Mouse (Mus musculus) c-Kit-positive CD71-positive TER-119-negative erythroid progenitor cells, embryonic 14.5 days (primary cell): ENCODE results near the gene Camta1.
"Not testable (repeated sequence)": the region's sequence is repeated elsewhere in the genome, so short reads cannot be mapped to it uniquely, and the experiment has no call there.

ENCODE experiments used
- DNase-seq: peaks from one replicate; pipeline ENCODE4 v3.0.0-alpha.2; 2013; ENCODE audit warnings: low read depth

The Camta1 gene

DNA sequence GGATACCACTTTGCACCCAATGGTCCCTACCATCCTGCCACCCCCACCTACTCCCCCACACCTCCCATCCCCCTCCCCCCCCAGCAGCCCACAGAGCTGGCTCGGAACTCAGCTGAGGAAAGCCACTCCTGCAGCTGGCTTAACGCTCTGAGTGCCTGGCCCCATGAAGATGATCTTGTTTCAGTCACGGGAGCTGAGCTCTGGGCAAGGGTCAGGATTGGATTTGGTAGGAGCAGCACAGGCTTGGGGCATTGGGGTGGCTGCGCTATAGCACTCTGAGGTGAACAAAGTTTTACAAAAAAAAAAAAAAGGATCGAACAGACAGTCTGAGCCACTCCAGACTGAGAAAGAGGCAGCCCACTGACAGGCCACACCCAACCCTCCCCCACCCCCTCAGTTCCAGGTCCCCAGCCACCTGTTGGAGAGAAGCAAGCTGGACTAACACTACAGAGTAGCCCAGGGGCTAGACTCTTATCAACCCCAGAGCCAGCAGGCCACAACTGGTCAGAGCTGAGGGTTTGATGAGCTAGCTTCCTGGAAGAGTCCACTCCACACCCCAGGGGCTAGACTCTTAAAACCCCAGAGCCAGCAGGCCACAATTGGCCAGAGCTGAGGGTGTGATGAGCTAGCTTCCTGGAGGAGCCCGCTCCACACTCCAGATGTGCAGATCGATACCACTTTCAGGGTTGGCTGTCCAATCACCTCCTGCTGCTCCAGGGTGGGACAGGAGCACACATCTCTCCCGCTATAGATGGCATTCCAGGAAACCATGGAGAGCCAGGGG lies 966.8 kb downstream of the Camta1 start:
- no peak for DNase-seq

DNA sequence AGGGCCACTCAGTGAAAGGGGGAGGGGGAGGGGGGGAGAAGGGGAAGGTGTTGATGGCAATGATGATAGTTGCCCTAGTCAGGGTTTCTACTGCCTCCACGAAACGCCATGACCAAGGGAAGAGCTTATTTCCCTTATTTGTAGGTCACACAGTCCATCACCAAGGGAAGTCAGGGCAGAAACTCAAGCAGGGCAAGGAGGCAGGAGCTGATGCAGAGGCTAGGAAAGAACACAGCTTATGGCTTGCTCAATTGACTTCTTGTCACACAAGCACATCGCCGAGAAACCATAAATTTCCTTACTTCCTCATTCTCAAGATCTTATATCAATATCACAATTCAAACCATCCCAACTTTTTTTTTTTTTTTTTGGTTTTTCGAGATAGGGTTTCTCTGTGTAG lies 970.4 kb downstream of the Camta1 start:
- no peak for DNase-seq

DNA sequence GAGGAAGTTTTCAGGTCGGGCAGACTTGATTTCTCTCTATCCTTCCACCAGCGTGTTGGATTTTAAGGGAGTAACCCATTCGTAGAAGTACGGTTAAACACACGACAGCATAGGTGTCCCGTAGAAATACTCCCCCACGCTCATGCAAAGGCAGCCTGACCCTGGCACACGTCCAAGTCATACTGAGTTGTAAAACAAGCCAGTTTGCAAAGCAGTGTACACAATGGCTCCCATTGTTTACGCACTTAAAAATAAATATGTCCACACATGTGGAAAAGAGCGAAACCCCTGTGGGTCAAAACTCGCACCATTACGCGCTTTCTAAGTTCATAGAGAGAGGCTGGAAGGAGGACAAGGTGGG lies 971.7 kb downstream of the Camta1 start:
- DNase-seq = no peak

DNA sequence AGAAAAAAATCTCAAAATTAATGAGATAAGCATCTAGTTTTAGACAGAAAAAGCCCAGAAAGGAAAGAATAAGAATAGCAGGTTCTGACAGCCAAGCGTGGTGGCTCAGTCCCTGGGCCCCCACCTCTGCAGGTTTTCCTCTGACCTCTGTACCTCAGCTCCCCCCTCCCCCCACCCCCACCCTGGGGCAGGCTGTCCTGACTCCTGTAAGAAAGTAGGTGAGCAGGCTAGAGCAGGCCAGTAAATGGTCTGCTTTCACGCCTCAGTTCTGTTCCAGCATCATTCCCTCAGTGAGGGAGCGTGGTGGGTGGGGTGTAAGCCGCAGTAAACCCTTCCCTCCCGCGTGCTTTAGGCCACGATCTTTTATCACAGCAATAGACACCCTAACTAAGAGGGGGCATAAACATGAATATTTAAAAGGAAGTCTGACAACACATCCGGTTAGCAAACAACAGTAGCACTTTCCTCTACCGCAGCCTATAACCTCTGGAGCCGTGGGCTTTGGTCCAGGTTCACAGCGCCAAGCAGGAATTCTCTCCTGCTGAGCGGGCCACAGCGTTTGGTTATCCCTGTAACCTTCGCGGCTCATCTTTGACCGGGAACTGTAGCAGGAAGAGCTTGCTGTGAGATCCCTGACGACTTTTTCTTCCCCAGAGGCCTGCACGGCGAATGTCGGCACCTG lies 972.3 kb downstream of the Camta1 start:
- no peak for DNase-seq

DNA sequence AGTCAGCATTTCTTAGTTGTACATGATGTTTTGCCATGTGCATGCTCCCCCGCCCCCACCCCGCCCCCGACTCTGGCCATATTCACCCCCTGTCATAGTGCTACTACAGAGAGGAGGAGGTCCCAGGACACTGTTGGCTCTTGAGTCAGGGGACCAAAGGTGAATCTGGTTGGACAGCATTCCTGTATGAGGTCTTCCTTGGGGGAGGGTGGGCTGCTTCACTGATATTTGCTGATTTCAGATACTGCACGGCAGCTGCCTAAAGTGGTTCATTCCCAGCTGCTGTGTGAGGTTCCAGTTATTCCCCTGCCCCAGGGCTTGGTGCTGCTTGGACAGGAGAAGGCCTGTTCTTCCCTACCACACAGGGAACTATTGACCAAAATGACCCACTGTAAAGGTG lies 973.2 kb downstream of the Camta1 start:
- DNase-seq = no peak

DNA sequence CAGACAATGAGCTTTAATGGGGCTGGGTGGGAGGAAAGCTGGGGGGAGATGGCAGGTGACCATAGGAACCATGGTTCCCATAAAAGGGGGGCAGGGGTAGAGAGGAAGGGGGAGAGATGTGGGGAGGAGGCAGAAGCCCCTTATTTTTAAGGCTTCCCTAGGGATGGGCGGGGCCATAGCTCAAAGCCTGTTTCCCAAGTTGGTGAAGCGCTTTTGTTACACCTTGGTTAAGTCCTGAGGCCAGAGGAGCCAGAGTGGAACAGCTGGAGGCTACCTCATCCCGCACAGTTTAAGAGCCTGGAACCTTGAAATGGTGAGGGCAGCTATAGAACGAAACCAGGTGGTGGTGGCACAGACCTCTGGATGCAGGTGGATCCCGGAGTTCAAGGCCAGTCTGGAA lies 973.8 kb downstream of the Camta1 start:
- DNase-seq = no peak

DNA sequence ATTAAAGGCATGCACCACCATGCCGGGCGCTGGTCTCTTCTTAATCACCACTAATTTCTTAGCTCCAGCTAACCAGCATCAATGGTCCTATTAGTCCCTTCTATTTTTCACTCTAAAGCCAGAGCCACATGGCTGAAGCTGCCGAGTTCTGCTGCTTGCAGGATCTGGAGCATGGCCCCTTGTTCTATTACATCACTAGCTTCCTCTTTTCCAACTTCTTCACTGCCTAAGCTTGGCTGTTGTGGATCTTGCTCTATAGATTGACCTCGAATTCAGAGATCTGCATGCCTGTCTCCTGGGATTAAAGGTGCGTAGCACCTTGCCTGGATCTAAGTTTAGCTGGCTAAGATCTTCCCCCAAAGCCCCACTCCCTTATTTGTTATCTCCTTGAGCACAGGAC lies 979.0 kb downstream of the Camta1 start:
- DNase-seq = no peak

DNA sequence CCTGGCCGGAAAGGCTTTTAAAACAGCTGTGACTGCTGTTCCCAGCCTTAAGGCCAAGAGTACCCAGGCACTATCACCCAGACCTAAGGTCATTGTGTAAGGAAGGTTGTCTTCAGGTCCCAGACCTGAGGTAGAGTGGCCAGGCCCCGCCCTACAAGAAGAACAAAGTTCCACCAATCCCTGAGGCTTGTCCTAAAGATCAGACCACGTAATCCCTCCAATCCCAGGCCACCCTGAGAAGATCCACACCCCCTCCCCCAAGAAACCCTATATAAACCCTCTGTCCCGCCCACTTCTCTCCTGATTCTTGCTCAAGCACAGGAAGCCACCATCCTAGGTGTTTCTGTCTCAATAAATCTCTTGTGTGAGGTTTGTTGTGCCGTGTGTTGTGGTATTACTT lies 981.3 kb downstream of the Camta1 start:
- DNase-seq = no peak

DNA sequence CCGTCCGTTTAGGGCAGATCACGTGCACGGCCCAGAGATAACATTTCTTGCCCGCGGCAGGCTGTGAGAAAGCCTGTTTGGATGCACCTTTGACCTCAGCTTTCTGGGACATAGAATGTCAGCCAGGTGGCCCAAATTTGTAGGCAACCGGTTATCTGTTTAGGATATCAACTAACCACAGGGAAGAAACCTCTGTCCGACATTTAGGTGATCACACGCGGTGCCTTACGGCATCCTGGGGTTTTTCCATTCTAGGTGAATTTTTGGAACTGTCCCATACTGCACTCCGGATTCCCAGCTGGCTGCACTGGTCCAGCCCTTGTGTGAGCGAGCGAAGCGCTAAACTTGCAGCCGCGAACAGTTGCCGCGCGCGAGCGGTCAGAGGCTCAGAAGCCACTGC lies 982.0 kb downstream of the Camta1 start:
- no peak for DNase-seq

DNA sequence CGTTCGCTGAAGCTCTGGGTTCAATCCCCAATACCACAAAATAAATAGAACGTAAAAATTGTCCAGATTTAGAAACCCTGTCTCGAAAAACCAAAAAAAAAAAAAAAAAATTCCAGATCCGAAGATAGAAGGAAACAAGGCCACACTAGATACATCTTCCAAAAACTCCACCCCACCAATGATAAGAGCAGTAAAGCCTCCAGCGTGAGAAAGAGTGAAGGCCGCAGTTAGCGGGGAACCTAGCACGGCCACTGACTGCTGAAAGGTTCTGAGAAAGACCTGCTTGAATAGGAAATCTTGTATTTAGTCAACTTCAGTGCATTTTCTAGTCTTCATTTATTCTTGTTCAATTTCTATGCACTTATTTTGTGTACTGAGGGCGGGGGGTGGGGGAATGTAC lies 986.3 kb downstream of the Camta1 start:
- no peak for DNase-seq

DNA sequence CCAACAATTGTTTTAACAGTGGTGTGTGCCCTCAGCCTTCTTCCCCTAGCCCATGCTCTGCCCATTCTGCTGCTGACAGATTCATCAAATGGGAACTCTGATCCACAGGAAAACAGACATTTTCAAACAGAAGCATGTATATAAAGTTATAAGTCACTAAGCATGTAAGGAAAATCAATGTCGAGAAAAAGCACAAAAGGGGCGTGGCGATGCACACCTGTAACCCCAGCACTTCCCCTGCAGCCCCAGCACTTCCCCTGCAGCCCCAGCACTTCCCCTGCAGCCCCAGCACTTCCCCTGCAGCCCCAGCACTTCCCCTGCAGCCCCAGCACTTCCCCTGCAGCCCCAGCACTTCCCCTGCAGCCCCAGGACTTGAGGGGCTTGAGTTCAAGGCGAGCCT lies 987.3 kb downstream of the Camta1 start:
- not testable (repeated sequence) for DNase-seq

DNA sequence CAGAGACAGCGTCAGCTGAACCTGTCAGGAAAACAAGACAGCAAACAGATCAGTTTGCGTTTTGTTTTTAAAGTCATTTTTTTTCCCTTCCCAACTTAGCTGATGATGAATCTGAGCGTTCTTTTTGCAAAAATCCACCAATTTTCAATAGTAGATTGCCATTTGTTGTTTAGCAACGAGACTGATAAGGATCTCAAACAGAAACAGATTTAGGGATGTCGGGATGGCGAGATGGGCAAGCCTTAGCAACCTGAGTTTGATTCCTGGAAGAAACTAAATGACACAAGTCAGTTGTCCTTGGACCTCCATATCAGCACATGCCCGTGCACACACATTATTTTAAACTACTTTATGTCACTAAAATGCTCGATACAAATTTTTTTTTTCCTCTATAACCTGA lies 989.0 kb downstream of the Camta1 start:
- no peak for DNase-seq

DNA sequence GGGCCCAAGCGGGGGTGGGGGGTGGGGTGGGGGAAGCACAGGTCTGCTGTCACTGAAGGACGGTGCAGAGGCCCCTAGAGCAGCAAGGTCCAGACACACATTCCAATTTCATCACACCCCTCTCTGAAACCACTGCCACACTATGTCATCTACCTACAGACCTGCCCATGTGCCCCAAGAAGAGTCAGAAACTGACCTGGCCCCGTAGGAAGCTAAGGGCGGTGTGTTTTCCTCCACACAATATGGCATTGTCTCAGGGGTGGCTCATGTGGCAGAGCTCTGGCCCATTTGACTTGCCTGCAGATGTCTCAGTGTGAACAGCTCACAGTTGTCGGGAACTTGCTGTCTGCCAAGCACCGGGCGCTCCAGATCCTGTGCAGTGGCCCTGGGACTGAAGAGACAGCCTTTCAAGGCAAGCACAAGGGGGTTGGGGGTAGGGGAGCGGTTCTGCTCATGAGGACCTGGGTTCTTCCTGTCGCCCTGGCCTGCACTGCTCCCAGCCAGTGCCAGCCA lies 989.5 kb downstream of the Camta1 start:
- no peak for DNase-seq

DNA sequence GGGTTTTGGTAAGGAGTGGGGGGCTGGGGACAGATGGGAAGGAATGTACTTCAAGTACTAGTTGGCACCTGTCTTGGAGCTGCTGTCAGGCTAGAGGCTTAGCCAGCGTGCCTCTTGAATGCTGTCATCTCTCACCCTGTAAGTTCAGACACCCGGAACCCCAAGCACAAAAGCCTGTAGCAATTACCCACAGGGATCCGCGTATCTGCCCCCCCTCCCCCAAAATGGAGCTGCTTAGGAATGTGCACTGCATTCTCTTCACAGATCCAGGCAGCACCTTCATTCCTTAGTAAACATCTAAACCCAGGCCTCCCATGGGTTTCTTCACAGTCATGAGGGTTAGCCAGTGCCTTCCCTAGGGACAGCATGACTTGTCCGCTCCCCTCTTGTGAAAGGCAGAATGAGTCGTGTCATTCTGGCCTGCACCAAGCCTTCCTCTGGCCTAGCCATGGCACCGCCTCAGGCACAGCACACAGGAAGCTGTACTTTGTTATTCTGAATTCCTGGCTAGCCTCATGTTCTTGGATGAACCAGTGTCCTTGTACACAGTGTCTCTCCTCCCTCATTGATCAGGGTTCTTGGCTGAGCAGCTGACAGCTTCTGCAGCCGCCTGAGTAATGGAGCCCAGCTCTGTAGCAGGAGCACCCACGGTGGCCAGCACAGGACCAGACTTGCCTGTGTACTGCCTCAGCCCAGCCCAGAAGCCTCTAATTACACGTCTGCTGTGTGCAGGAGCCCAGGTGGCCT lies 990.1 kb downstream of the Camta1 start:
- no peak for DNase-seq

DNA sequence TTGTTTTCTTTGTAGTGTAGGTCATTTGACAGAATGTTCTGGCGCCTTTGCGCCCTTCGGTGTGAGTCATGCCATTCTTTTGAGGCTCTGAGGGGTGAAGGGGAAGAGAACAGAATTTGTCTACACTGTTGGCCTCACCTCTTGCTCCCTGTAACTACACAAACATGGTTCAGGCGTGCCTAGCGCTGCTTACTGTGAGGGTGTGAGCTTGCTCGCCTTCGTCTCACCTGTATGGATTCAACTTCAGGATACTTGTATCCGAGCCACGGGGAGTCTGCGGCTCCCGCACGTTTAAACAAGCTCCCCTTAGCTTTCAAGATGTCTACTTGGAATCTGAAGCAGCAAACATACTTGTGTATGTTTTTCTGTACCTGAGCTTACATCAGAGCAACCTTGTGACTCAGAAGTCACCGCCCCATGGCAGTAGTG lies 990.7 kb downstream of the Camta1 start:
- no peak for DNase-seq

DNA sequence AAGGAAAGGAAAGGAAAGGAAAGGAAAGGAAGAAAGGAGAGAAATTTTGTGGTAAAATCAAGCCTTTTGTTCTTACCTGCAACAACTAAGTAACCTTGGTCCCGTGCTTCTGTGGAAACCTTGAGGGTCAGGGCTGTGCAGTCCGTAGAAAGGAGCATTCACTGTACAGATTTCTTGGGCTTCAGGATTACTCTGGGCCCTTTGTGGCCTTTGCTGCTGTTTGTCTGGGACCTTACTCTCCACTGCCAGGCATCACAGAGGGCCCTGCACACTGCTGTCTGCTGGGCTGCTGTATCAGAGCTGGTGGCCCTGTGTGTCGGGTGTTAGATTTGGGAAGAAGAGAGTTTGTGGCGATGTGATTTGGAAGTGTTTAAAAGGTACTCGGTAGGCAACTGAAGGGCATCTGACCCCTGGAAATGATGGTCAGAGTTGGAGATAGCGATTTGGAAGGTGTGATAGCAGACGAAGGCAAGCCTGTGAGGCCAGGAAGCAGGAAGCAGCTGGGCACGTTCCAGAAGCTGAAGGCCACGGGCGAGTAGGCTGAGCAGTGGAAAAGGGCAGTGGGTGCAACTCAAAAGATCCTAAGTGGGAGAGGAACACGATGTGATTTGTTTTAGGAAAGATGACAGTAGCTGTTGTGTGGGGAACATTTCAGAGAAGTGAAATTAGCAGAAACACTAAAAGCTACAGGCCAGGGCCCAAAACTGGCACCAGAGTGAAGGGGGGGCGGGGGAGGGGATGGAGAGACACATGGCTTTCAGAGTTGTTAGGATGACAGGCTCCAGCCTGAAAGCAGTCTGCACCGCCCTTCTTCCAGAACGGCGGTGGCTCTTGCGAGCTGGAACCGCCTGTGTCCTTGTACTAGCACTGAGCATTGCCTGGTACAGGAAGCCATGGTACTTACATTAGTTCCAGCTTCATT lies 992.1 kb downstream of the Camta1 start:
- no peak for DNase-seq

DNA sequence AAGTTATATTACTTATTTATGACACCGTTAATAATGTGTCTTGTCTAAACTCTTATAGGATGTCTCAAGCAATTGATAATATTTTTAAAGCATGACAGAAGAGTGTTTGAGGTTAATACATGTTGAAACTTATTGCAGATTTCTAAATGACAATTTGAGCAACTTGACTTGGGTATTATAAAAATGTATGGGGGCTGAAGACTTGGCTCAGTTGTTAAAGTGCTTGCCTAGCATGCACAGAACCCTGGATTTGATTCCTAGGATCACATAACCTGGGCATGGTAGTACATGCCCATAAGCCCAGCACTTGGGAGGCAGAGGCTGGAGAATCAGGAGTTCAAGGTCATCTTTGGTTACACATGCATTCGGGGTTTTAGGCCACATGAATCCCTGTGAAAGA lies 992.8 kb downstream of the Camta1 start:
- DNase-seq = no peak

DNA sequence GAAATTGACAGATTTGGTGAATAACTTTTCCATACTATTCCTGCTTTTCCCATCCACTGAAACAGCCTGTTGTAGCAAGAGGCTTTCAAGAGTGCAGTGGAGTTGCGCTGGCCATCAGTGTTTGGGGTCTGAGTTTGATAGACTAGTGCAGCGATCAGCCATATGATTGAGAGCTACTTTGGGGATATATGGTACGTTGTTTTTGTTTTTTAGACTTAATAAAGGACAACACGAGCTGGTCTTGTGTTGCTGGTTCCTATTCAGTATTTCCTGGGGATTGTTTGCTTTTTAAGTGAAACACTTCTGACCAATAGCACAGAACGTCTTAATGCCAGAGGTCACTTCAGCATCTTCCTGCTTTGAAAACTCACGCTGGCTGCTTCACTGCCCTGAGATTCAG lies 993.5 kb downstream of the Camta1 start:
- DNase-seq = no peak
